Mouse (Mus musculus) CD4-positive helper T cell, adult 2 months (primary cell): Measurements from ENCODE around the gene Fam69a.
"Not testable (repeated sequence)": the region's sequence is repeated elsewhere in the genome, so short reads cannot be mapped to it uniquely, and the experiment has no call there.

Source experiments
- DNase-seq: peaks from one replicate; pipeline ENCODE4 v3.0.0-alpha.2; 2012; ENCODE audit warnings: low read depth, missing footprints, low spot score

The Fam69a gene

GRCm38 (mm10) chr5:107986967-107987834, at the start of gene Fam69a:
Gene Fam69a, minus strand, starts transcription at chr5:107987085.
- DNase-seq, result peak; percentile 91

- no peak for DNase-seq
Observed at GRCm38 (mm10) chr5:108035523-108035922, 48.6 kb upstream of the Fam69a start.

- DNase-seq, result peak; percentile 71
Observed at GRCm38 (mm10) chr5:108034194-108034593, 47.3 kb upstream of the Fam69a start.

GRCm38 (mm10) chr5:108031267-108031666, 44.4 kb upstream of the Fam69a start:
- no peak for DNase-seq

GRCm38 (mm10) chr5:108029968-108030367, 43.1 kb upstream of the Fam69a start:
- peak; percentile 32 for DNase-seq

- DNase-seq, result not testable (repeated sequence)
Observed at GRCm38 (mm10) chr5:108028797-108029536, 42.1 kb upstream of the Fam69a start.

- no peak for DNase-seq
Observed at GRCm38 (mm10) chr5:108028230-108028629, 41.3 kb upstream of the Fam69a start.

GRCm38 (mm10) chr5:108021346-108021745, 34.5 kb upstream of the Fam69a start:
- no peak for DNase-seq

- DNase-seq, result no peak
Observed at GRCm38 (mm10) chr5:108019367-108019766, 32.5 kb upstream of the Fam69a start.

GRCm38 (mm10) chr5:108017232-108017631, 30.3 kb upstream of the Fam69a start:
- DNase-seq, result no peak

GRCm38 (mm10) chr5:108015422-108015821, 28.5 kb upstream of the Fam69a start:
- no peak for DNase-seq

GRCm38 (mm10) chr5:108014173-108014572, 27.3 kb upstream of the Fam69a start:
- DNase-seq, result no peak

GRCm38 (mm10) chr5:108009721-108010120, 22.8 kb upstream of the Fam69a start:
- no peak for DNase-seq

- peak; percentile 73 for DNase-seq
Observed at GRCm38 (mm10) chr5:108005134-108005533, 18.2 kb upstream of the Fam69a start.

GRCm38 (mm10) chr5:108002734-108003133, 15.8 kb upstream of the Fam69a start:
- no peak for DNase-seq

GRCm38 (mm10) chr5:108000776-108001548, 14.1 kb upstream of the Fam69a start:
- peak; percentile 82 for DNase-seq

GRCm38 (mm10) chr5:107997717-107998116, 10.8 kb upstream of the Fam69a start:
- no peak for DNase-seq

GRCm38 (mm10) chr5:107995936-107996335, 9.1 kb upstream of the Fam69a start:
- DNase-seq, result no peak

GRCm38 (mm10) chr5:107987835-107988251, 958 bp upstream of the Fam69a start:
- peak; percentile 71 for DNase-seq

- DNase-seq, result peak; percentile 90
Observed at GRCm38 (mm10) chr5:107986255-107986966, 474 bp downstream of the Fam69a start.

- no peak for DNase-seq
Observed at GRCm38 (mm10) chr5:107983946-107984345, 2.9 kb downstream of the Fam69a start.
